Mouse (Mus musculus) CH12.LX (cell line): Measurements from ENCODE around the gene Adra1b. TPM values are rescaled to one million over a fixed set of nuclear protein-coding genes. Genes with fewer than 3 reads are reported as not detected.

Source experiments
- DNase-seq: peaks from one replicate; pipeline ENCODE4 v3.0.0-alpha.2; 2013; ENCODE audit errors: extremely low read depth
- H3K27ac ChIP-seq: 2 replicates; pipeline ENCODE4 v1.5.1; 2012; ENCODE audit warnings: low read depth, mild to moderate bottlenecking, control low read depth, moderate library complexity; ENCODE audit not compliant: insufficient read depth
- H3K27me3 ChIP-seq: replicated peaks from 2 replicates; pipeline ENCODE3; 2012; ENCODE audit warnings: inconsistent platforms
- H3K36me3 ChIP-seq, 2 experiments: replicated peaks in 1 of 2; 2 replicates each; pipeline versions ENCODE3 to v1.6.1; 2012; ENCODE audit warnings: inconsistent platforms in 1 of 2, low read length in 1 of 2, mild to moderate bottlenecking in 1 of 2, mixed read lengths in 1 of 2, moderate library complexity in 1 of 2; ENCODE audit not compliant: control insufficient read depth in 1 of 2, insufficient read depth in 1 of 2
- H3K4me1 ChIP-seq, 2 experiments: 2 replicates each; pipeline ENCODE4 v1.6.1; 2012; ENCODE audit warnings: inconsistent platforms in 1 of 2, moderate library complexity in 1 of 2; ENCODE audit not compliant: insufficient read depth in 2 of 2, control insufficient read depth in 1 of 2
- H3K4me2 ChIP-seq: 2 replicates; pipeline ENCODE4 v1.6.1; 2012; ENCODE audit warnings: low read depth, mild to moderate bottlenecking, control low read depth; ENCODE audit not compliant: poor library complexity, insufficient read depth, severe bottlenecking
- H3K4me3 ChIP-seq, 3 experiments: fragments of 150-350 bp in 1 of 3; sonication (generic) in 1 of 3; replicated peaks in 1 of 3; 2 replicates each; pipeline versions ENCODE3 to v1.5.1; 2011 to 2012; ENCODE audit warnings: low read depth in 2 of 3, low read length in 2 of 3, mild to moderate bottlenecking in 2 of 3, moderate library complexity in 2 of 3, control low read depth in 1 of 3, improper control_type of control experiment in 1 of 3, inconsistent platforms in 1 of 3, mixed read lengths in 1 of 3; ENCODE audit not compliant: poor library complexity in 1 of 3
- H3K79me2 ChIP-seq: replicated peaks from 2 replicates; pipeline ENCODE4 v1.6.1; 2012; ENCODE audit warnings: mild to moderate bottlenecking, moderate library complexity; ENCODE audit not compliant: control insufficient read depth, poor library complexity, insufficient read depth, severe bottlenecking; ENCODE audit errors: extremely low read depth
- H3K9ac ChIP-seq: 2 replicates; pipeline ENCODE4 v1.6.1; 2012; ENCODE audit warnings: low read depth, mild to moderate bottlenecking, control low read depth, moderate library complexity; ENCODE audit not compliant: insufficient read depth
- H3K9me3 ChIP-seq: replicated peaks from 2 replicates; pipeline ENCODE3; 2012; ENCODE audit warnings: low read length, inconsistent platforms, mixed read lengths
- CTCF ChIP-seq, 2 experiments: IDR thresholded peaks in 1 of 2; conservative IDR thresholded peaks in 1 of 2; 2 replicates each; pipeline ENCODE4 v1.5.1; 2011 to 2012; ENCODE audit warnings: low read depth in 2 of 2, low read length in 2 of 2, improper control_type of control experiment in 1 of 2, inconsistent platforms in 1 of 2, mild to moderate bottlenecking in 1 of 2, moderate library complexity in 1 of 2
- E2F4 ChIP-seq: IDR thresholded peaks from 2 replicates; pipeline ENCODE4 v1.6.1; 2011; ENCODE audit warnings: low read depth, low read length, improper control_type of control experiment; ENCODE audit not compliant: insufficient replicate concordance
- ELF1 ChIP-seq: IDR thresholded peaks from 2 replicates; pipeline ENCODE4 v1.6.1; 2014; ENCODE audit warnings: low read depth, mild to moderate bottlenecking, inconsistent platforms, low read length, improper control_type of control experiment
- EP300 ChIP-seq: IDR thresholded peaks from 2 replicates; pipeline ENCODE4 v1.6.1; 2011; ENCODE audit warnings: low read length, improper control_type of control experiment
- ETS1 ChIP-seq: conservative IDR thresholded peaks from 2 replicates; pipeline ENCODE4 v1.6.1; 2012; ENCODE audit warnings: low read depth, mild to moderate bottlenecking, inconsistent platforms, low read length, improper control_type of control experiment, moderate library complexity
- HCFC1 ChIP-seq: IDR thresholded peaks from 2 replicates; pipeline ENCODE4 v1.6.1; 2012; ENCODE audit warnings: low read depth, mild to moderate bottlenecking, inconsistent platforms, low read length, improper control_type of control experiment
- IRF4 ChIP-seq: IDR thresholded peaks from 2 replicates; pipeline ENCODE4 v1.6.1; 2014; ENCODE audit warnings: low read depth, mild to moderate bottlenecking, inconsistent platforms, low read length, improper control_type of control experiment
- MAX ChIP-seq: IDR thresholded peaks from 2 replicates; pipeline ENCODE4 v1.6.1; 2011; ENCODE audit warnings: low read length, improper control_type of control experiment
- MEF2A ChIP-seq: IDR thresholded peaks from 2 replicates; pipeline ENCODE4 v1.6.1; 2014; ENCODE audit warnings: low read depth, mild to moderate bottlenecking, inconsistent platforms, low read length, improper control_type of control experiment, borderline replicate concordance
- MXI1 ChIP-seq: IDR thresholded peaks from 2 replicates; pipeline ENCODE4 v1.6.1; 2011; ENCODE audit warnings: mild to moderate bottlenecking, low read depth, low read length, improper control_type of control experiment
- NRF1 ChIP-seq: IDR thresholded peaks from 2 replicates; pipeline ENCODE4 v1.6.1; 2014; ENCODE audit warnings: low read depth, mild to moderate bottlenecking, inconsistent platforms, low read length, improper control_type of control experiment, moderate library complexity
- PAX5 ChIP-seq: IDR thresholded peaks from 2 replicates; pipeline ENCODE4 v1.6.1; 2012; ENCODE audit warnings: low read length, inconsistent platforms, mixed read lengths
- POLR2AphosphoS2 ChIP-seq: IDR thresholded peaks from 2 replicates; pipeline ENCODE4 v1.6.1; 2011; ENCODE audit warnings: low read depth, low read length, improper control_type of control experiment
- RAD21 ChIP-seq: IDR thresholded peaks from 2 replicates; pipeline ENCODE4 v1.6.1; 2011; ENCODE audit warnings: low read depth, mild to moderate bottlenecking, low read length, improper control_type of control experiment, moderate library complexity
- RCOR1 ChIP-seq: conservative IDR thresholded peaks from 2 replicates; pipeline ENCODE4 v1.6.1; 2012; ENCODE audit warnings: low read depth, mild to moderate bottlenecking, inconsistent platforms, low read length, improper control_type of control experiment
- SIN3A ChIP-seq: IDR thresholded peaks from 2 replicates; pipeline ENCODE4 v1.6.1; 2012; ENCODE audit warnings: low read length, improper control_type of control experiment, inconsistent platforms
- SMC3 ChIP-seq: IDR thresholded peaks from 2 replicates; pipeline ENCODE4 v1.6.1; 2011; ENCODE audit warnings: low read depth, low read length, improper control_type of control experiment
- UBTF ChIP-seq: IDR thresholded peaks from 2 replicates; pipeline ENCODE4 v1.6.1; 2012; ENCODE audit warnings: low read depth, mild to moderate bottlenecking, inconsistent platforms, low read length, improper control_type of control experiment, moderate library complexity
- USF1 ChIP-seq: IDR thresholded peaks from 2 replicates; pipeline ENCODE4 v1.6.1; 2014; ENCODE audit warnings: low read depth, mild to moderate bottlenecking, inconsistent platforms, low read length, improper control_type of control experiment
- USF2 ChIP-seq: conservative IDR thresholded peaks from 2 replicates; pipeline ENCODE4 v1.6.1; 2011; ENCODE audit warnings: low read depth, low read length, improper control_type of control experiment
- ZC3H11A ChIP-seq: IDR thresholded peaks from 2 replicates; pipeline ENCODE4 v1.6.1; 2012; ENCODE audit warnings: low read depth, mild to moderate bottlenecking, inconsistent platforms, low read length, improper control_type of control experiment
- ZKSCAN1 ChIP-seq: IDR thresholded peaks from 2 replicates; pipeline ENCODE4 v1.6.1; 2012; ENCODE audit warnings: low read depth, inconsistent platforms, low read length, improper control_type of control experiment, borderline replicate concordance
- ZMIZ1 ChIP-seq: IDR thresholded peaks from 2 replicates; pipeline ENCODE4 v1.6.1; 2012; ENCODE audit warnings: low read depth, mild to moderate bottlenecking, inconsistent platforms, low read length, improper control_type of control experiment
- dilution Hi-C: fragments of 300-500 bp; cut with MboI; formaldehyde crosslinking; loops from 2 replicates; pipeline ENCODE4 v1.14.3; 2020; ENCODE audit warnings: low sequenced_read_pairs; ENCODE audit not compliant: extremely low pct_unique_long_range_greater_than_20kb, extremely low pct_ligation_motif_present
- in situ Hi-C: fragments of 300-500 bp; cut with MboI; formaldehyde crosslinking; loops from 3 replicates; pipeline ENCODE4 v1.14.3; 2019; ENCODE audit warnings: low sequenced_read_pairs, low pct_ligation_motif_present, low pct_unique_long_range_greater_than_20kb, mixed read lengths
- polyA plus RNA-seq: library from polyadenylated mRNA; unstranded; fragments of >175 nt; gene quantifications from 2 replicates; pipeline ENCODE4 v1.2.1, GENCODE M21; 2012; ENCODE audit warnings: low read depth; ENCODE audit not compliant: insufficient read length
- total RNA-seq, 2 experiments: library from RNA; depleted of rRNA; stranded (reverse); fragments of 300-350 nt in 1 of 2; fragments of >200 nt in 1 of 2; gene quantifications; 2 replicates each; pipeline ENCODE4 v1.2.3; 2012 to 2014

Adra1b gene
- total and polyA plus RNA-seq, 3 experiments = not detected

GRCm38 (mm10) chr11:43755411-43755810 lies 145.6 kb downstream of the Adra1b start:
- in situ Hi-C loops = loop anchor here (25.0 kb wide), 1 partner anchor 807 kb away; no protein-coding TSS in a partner anchor
- dilution Hi-C loops = no loop called here
- H3K9ac ChIP-seq = no peak overlapping the region
- H3K4me3 ChIP-seq = no peak overlapping the region
- no peaks in the 10 kb centered on the region; a peak in 1 of 4 replicates for H3K4me1 ChIP-seq
- H3K36me3 ChIP-seq = no peaks in the 10 kb centered on the region
- no peaks in the 10 kb centered on the region for H3K9me3 ChIP-seq
- no peak overlapping the region for H3K27ac ChIP-seq
- no peaks in the 10 kb centered on the region for H3K79me2 ChIP-seq
- DNase-seq = peak; percentile 49
- peaks cover 33% of the 10 kb centered on the region for H3K27me3 ChIP-seq
- no peak for TF ChIP-seq ZKSCAN1
- TF ChIP-seq CTCF (conservative IDR thresholded peaks at IDR 0.05 in 1 of 2, IDR thresholded peaks at IDR 0.05 in 1 of 2; ENCODE audit: low read depth in 2 of 2, low read length in 2 of 2) = peak in 1 of 2 experiments; percentile 47; a peak in 3 of 4 replicates
- H3K4me2 ChIP-seq = no peak overlapping the region

DNA sequence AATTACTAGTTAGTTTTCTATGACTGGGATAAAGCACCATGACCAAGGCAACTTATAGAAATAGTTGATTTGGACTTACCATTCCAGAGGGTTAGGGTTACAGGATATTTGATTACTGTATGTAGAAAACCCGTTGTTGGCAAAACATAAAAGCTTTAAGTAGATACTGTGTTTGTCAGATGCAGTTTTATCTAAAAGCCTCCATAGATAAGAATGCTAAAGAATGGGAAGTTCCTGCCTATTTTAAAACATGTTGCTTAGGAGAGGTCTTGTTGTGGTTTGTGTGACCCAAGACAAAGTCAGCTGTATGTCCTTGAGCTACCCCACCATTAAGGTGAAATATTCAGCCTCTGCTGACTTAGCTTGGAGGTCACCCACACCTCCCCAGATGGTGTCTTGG lies 146.4 kb downstream of the Adra1b start:
- Histone ChIP-seq H3K4me1 (no peaks in the 10 kb centered on the region; a peak in 1 of 4 replicates), H3K27ac (no peak overlapping the region), H3K4me2 (no peak overlapping the region), H3K27me3 (peaks cover 33% of the 10 kb centered on the region), H3K36me3 (no peaks in the 10 kb centered on the region), H3K9me3 (no peaks in the 10 kb centered on the region)
- dilution Hi-C loops = no loop called here
- DNase-seq = no peak
- TF ChIP-seq PAX5 = no peak
- no peak for TF ChIP-seq ZMIZ1
- TF ChIP-seq HCFC1 = no peak
- TF ChIP-seq USF1 = no peak
- TF ChIP-seq MEF2A = no peak
- TF ChIP-seq ETS1 = no peak
- TF ChIP-seq POLR2AphosphoS2 = no peak
- no peak for TF ChIP-seq ELF1
- no peak for TF ChIP-seq CTCF (conservative IDR thresholded peaks at IDR 0.05 in 1 of 2, IDR thresholded peaks at IDR 0.05 in 1 of 2; ENCODE audit: low read depth in 2 of 2, low read length in 2 of 2)
- TF ChIP-seq, all 38 proteins: peak for 0
- Histone ChIP-seq H3K79me2 (no peaks in the 10 kb centered on the region), H3K9ac (no peak overlapping the region), H3K4me3 (no peak overlapping the region)
- in situ Hi-C loops = loop anchor here (25.0 kb wide), 1 partner anchor 808 kb away; no protein-coding TSS in a partner anchor

GRCm38 (mm10) chr11:43751542-43751941 lies 149.5 kb downstream of the Adra1b start:
- peaks cover 30% of the 10 kb centered on the region for H3K27me3 ChIP-seq
- no peak overlapping the region for H3K4me3 ChIP-seq
- no peak overlapping the region for H3K9ac ChIP-seq
- no peak overlapping the region for H3K4me2 ChIP-seq
- peaks cover 3 to 12% of the 10 kb centered on the region in 2 experiments; a peak in 3 of 4 replicates for H3K4me1 ChIP-seq
- dilution Hi-C loops (no loop called here), in situ Hi-C loops (loop anchor here (25.0 kb wide), 1 partner anchor 811 kb away; no protein-coding TSS in a partner anchor)
- H3K36me3 ChIP-seq = no peaks in the 10 kb centered on the region
- H3K79me2 ChIP-seq = peaks cover 12% of the 10 kb centered on the region
- peak; percentile 31 for DNase-seq
- TF ChIP-seq RCOR1 (no peak), CTCF (conservative IDR thresholded peaks at IDR 0.05 in 1 of 2, IDR thresholded peaks at IDR 0.05 in 1 of 2; ENCODE audit: low read depth in 2 of 2, low read length in 2 of 2) (peak; percentile 22 to 54; a peak in 3 of 4 replicates), IRF4 (no peak), SIN3A (no peak), MXI1 (no peak), E2F4 (no peak), EP300 (no peak), USF1 (no peak), SMC3 (peak; percentile 39), ZC3H11A (no peak), MAX (no peak), RAD21 (peak; percentile 6; the same call in 1 of the 2 replicates), UBTF (no peak), USF2 (no peak), NRF1 (no peak)
- TF ChIP-seq, all 38 proteins: peak for 3
- H3K9me3 ChIP-seq = no peaks in the 10 kb centered on the region
- no peak overlapping the region for H3K27ac ChIP-seq
